Mouse (Mus musculus) frontal cortex, postnatal 14 days (tissue): ENCODE results near the gene Afap1l2.
A peak's percentile ranks its signal among the peaks of the same experiment; 100 is the strongest.

Experiments used
- DNase-seq, 2 experiments: peaks; one replicate each; pipeline ENCODE4 v3.0.0; 2022; ENCODE audit warnings: low spot score in 2 of 2

The Afap1l2 gene

GRCm38 (mm10) chr19:56976515-56976914 lies 31.5 kb downstream of the Afap1l2 start:
- DNase-seq, result no peak

- no peak for DNase-seq
Observed at GRCm38 (mm10) chr19:56975502-56975901, 32.5 kb downstream of the Afap1l2 start.

GRCm38 (mm10) chr19:56974159-56974558 lies 33.9 kb downstream of the Afap1l2 start:
- DNase-seq, result no peak

DNA sequence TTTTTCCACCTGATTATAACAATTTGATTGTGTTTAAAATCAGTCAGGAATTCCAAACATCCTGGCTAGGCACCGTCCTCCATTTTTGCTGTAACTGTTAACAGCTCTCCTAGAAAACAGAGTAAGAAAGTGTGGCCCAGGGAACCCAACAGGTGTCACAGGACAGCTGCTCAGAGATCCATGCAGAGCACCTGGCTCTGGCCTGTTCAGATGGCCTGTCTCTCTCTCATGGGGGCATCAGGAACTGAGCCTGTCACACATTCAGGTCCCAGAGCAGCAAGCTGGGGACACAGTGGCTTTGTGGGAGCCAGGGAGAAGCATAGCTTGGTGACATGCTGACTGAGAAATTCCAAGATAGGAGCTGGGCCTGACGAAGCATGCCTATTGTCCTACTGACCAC lies 35.3 kb downstream of the Afap1l2 start:
- DNase-seq, result no peak

DNA sequence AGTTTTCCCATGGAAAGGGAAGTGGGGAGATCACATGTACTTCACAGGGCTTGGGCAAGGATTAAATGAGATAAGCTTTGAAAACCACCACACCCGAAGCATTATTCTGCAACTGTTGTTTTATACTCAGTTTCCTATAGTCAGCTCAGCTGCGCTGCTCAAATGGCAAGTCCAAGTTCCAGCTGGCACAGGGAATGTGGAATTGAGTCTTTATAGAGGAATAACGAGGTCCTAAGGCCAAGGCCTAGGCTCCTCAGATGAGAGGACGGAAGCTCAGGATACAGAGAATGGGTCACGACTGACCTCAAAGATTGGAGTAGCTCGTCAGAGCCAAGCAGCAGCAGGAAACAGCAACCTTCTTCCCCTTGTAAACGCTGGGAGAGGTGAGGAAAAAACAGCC lies 36.7 kb downstream of the Afap1l2 start:
- DNase-seq, result no peak

- DNase-seq, result no peak
Observed at GRCm38 (mm10) chr19:56963876-56964275, 44.2 kb downstream of the Afap1l2 start.

GRCm38 (mm10) chr19:56959601-56960000 lies 48.4 kb downstream of the Afap1l2 start:
- DNase-seq, result no peak

- no peak for DNase-seq
Observed at GRCm38 (mm10) chr19:56959057-56959456, 49.0 kb downstream of the Afap1l2 start.

- DNase-seq, result no peak
Observed at GRCm38 (mm10) chr19:56958582-56959021, 49.4 kb downstream of the Afap1l2 start.

- no peak for DNase-seq
Observed at GRCm38 (mm10) chr19:56958011-56958410, 50.0 kb downstream of the Afap1l2 start.

DNA sequence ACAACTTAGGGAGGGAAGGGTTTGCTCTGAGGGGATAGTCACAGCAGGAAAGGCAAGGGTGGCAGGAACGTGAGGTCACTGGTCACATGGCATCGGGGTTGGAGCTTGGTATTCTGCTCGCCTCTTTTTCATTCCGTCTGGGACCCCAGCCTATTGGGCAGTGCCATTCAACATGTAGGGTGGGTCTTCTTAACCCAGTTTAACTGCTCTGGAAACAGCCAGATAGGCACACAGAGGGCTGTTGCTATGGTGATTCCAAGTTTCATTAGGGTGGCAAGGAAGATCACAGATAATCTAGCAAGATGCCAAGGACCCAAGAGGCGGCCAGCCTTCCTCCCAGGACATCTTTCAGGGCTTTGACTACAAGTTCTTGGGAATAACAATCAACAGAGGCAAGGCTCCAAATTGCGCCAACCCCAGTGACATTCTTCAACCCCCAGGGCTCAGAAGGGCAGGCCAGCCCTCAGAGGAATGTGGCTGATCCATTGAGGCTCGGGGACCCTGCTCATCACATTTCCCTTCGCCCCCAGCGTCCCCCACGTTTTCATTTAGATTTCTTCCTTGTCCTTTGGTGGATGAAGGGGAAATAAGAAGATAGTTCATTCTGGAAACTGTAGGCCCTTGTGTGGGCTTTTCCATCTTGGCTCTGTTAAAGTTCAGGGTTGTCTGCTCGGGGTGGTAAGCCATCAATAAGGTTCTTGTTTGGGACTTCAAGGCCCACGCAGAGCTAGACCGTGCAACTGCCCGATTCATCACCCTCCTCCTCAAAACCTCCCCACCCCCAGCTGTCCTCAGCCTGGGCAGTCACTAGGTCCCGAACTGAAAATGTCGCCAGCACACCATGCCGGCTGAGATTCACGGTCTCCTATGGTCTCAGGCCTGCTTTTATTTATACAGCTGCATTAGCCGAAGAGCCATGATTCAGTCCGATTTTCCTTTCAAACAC lies 52.2 kb downstream of the Afap1l2 start:
- peak in 1 of 2 experiments; percentile 40 for DNase-seq

DNA sequence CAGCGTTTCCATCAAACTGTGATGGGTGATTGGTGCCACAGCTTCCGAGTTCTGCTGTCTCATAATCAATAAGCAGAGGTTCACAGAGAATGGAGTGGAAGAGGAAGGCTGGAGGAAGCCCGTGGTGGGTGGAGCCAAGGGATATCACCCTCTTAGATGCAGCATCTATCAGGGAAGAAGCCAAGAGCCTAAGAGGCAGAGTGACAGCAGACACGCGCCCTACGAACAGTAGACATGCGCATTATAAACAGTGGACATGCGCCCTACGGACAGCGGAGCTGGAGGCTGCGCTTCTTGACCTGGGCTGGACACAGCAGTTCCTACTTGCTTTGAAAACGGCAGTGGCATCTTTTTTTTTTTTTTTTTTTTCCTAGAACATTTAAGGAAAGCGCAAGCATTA lies 53.2 kb downstream of the Afap1l2 start:
- DNase-seq, result no peak

DNA sequence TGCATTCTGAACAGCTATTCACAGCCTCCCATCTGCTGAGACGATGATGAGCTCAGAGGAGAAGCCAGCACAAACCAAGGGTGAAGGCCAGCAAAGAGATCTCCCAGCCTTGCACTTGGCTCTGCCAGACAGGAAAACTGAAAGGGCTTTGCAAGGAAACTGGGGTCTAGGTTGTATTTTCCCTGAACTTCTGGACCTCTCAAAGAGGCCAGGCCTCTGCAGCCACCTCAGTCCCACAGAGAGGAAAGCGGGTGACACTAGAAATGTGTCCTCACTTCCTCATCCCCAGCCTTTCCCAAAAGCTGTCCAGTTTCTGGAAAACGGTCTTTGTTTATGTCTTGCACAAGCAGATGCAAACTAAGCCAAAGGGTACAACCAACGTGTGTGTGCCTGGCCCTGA lies 54.2 kb downstream of the Afap1l2 start:
- DNase-seq, result no peak

DNA sequence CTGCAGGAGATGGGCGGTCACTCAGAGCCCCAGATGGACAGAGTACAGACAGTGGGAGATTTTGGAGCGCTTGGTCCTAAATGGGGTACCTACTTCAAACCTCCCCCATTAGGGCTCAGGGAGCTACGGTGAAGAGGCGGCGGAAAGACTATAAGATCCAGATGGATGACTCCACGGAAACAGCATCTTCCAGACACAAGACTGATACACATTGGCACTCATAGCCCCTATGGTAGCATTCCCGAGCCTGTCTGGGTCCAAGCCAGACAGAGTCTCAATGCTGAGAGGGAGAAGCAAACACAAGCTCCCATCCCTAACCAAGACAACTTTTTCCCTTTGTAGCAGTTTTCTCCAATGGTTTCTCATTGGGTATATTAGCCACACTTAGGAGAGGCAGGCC lies 57.2 kb downstream of the Afap1l2 start:
- no peak for DNase-seq

GRCm38 (mm10) chr19:56949868-56950267 lies 58.2 kb downstream of the Afap1l2 start:
- DNase-seq, result no peak

- no peak for DNase-seq
Observed at GRCm38 (mm10) chr19:56947971-56948610, 59.9 kb downstream of the Afap1l2 start.

DNA sequence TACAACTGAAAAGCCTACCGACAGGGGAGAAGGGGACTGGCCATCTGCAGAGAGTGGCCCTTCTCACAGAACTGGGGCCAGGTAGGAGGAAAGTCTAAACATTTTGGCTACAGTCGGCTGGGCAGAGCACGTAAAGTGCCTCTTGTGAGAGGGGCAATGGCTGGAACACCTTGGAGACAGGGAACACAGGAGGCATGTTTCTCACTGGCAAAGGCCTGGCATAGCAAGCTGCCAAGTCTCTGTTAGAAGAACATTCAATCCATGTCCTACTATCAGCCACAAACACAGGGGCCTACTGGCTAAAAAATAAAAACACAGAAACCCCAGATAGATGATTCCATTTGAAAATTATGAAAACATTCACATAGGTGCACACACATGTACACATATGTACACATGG lies 61.3 kb downstream of the Afap1l2 start:
- no peak for DNase-seq

DNA sequence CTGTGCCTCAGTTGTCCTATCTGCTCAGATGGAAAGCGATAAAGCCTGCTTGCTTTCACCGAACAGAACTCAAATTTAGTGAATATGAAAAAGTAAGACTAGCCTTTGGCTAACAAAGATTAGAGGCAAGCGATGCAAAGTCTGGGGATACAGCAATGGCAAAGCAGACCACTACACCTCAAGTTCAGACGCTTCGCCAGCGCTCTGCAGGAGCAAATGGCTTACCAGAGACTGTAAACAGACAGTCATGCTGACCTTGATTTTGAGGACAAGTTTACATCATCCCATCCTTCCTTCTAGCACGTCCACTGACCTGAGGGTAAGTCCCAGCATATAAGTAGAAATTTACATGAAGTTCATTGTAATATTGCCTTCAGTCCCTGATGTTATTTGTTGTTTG lies 61.8 kb downstream of the Afap1l2 start:
- no peak for DNase-seq

GRCm38 (mm10) chr19:56945621-56946020 lies 62.4 kb downstream of the Afap1l2 start:
- DNase-seq, result no peak

DNA sequence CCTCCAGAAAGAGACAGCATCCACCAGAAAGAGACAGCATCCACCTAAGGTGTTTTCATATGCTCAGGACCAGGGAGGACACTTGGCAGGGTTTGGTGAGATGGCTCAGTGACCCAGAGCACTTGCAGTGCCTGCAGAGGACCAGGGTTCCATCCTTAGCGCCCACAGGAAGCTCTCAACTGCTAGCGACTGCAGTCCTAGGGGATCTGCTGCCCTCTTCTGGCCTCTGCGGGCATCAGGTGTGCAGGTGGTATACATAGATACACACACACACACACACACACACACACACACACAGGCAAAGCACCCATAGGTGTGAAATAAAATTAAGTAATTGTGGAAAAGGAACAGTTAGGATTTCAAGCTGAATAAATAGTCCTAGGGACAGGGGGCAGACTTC lies 63.2 kb downstream of the Afap1l2 start:
- DNase-seq, result no peak

DNA sequence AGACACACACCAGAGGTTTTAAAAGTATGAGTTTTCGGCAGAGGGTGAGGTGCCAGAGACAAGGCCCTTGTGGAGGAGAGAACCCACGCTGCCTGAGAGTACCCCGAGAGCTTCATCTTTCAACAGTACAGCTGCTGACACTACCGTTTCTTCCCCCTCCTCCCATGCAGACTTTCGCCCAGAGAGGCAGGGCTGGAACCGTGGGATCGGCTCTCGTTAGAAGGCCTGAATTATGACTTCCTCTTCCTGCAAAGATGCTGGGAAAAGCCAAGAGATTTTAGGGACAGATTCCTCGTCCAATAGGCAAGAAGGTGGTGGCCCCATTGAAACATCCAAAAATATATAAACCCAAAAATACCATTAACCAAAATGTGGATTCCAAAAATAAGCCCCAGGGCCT lies 63.8 kb downstream of the Afap1l2 start:
- no peak for DNase-seq

GRCm38 (mm10) chr19:56942216-56942615 lies 65.8 kb downstream of the Afap1l2 start:
- no peak for DNase-seq

DNA sequence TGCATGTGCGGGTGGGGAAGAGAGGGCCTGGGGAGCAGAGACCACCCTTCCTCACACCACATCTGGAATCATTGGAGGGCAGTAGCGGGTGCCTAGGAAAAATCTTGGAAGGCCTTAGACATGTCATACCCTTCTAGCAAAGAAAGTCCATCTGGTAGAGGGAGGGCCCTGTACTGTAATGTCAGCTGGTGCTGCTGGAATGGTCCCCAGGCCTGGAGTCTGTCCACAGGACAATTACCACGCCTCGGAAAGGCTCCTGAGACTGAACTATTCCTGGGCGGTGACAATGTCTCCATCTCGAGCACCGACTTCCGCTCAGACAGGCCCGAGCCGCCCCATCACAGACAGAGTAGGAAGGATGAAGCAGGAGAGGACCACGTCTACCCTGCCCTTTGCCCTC lies 67.5 kb downstream of the Afap1l2 start:
- no peak for DNase-seq
